Mouse (Mus musculus) cerebellum, adult 18-20 months (tissue): ENCODE data around the gene Plcxd2.

Experiments
- DNase-seq, 2 experiments: peaks; one replicate each; pipeline ENCODE4 v3.0.0; 2021

The Plcxd2 gene

GRCm38 (mm10) chr16:46010153-46010905, at the start of gene Plcxd2:
Plcxd2 (minus strand) TSS chr16:46010218.
- DNase-seq, result peak; percentile 95 to 98

GRCm38 (mm10) chr16:46046906-46047305, 36.9 kb upstream of the Plcxd2 start:
- no peak for DNase-seq

GRCm38 (mm10) chr16:46036261-46036660, 26.2 kb upstream of the Plcxd2 start:
- no peak for DNase-seq

- DNase-seq, result no peak
Observed at GRCm38 (mm10) chr16:46033896-46034295, 23.9 kb upstream of the Plcxd2 start.

- DNase-seq, result no peak
Observed at GRCm38 (mm10) chr16:46022958-46023491, 13.0 kb upstream of the Plcxd2 start.

- DNase-seq, result peak; percentile 50 to 59
Observed at GRCm38 (mm10) chr16:46022189-46022928, 12.3 kb upstream of the Plcxd2 start.

GRCm38 (mm10) chr16:46021302-46021701, 11.3 kb upstream of the Plcxd2 start:
- no peak for DNase-seq

GRCm38 (mm10) chr16:46020396-46020795, 10.4 kb upstream of the Plcxd2 start:
- DNase-seq, result no peak

- no peak for DNase-seq
Observed at GRCm38 (mm10) chr16:46019799-46020198, 9.8 kb upstream of the Plcxd2 start.

GRCm38 (mm10) chr16:46019359-46019758, 9.3 kb upstream of the Plcxd2 start:
- no peak for DNase-seq

GRCm38 (mm10) chr16:46011696-46012095, 1.7 kb upstream of the Plcxd2 start:
- DNase-seq, result no peak

- peak; percentile 42 to 46 for DNase-seq
Observed at GRCm38 (mm10) chr16:46010906-46011220, 845 bp upstream of the Plcxd2 start.

GRCm38 (mm10) chr16:46009717-46010116, 301 bp downstream of the Plcxd2 start:
- peak; percentile 67 to 69 for DNase-seq

GRCm38 (mm10) chr16:46008766-46009165, 1.3 kb downstream of the Plcxd2 start:
- peak in 1 of 2 experiments; percentile 34 for DNase-seq

GRCm38 (mm10) chr16:46008036-46008605, 1.9 kb downstream of the Plcxd2 start:
- peak; percentile 49 for DNase-seq

GRCm38 (mm10) chr16:46006261-46006660, 3.8 kb downstream of the Plcxd2 start:
- DNase-seq, result no peak

GRCm38 (mm10) chr16:46001550-46002166, 8.4 kb downstream of the Plcxd2 start:
- DNase-seq, result no peak

GRCm38 (mm10) chr16:46000976-46001375, 9.0 kb downstream of the Plcxd2 start:
- DNase-seq, result no peak

GRCm38 (mm10) chr16:45999374-46000191, 10.4 kb downstream of the Plcxd2 start:
- no peak for DNase-seq

GRCm38 (mm10) chr16:45998231-45998630, 11.8 kb downstream of the Plcxd2 start:
- DNase-seq, result no peak

- no peak for DNase-seq
Observed at GRCm38 (mm10) chr16:45990901-45991676, 18.9 kb downstream of the Plcxd2 start.
